Mouse (Mus musculus): ENCODE results near the gene Ercc5. TPM values are rescaled to one million over a fixed set of nuclear protein-coding genes. Genes with fewer than 3 reads are reported as not detected.
A peak's percentile ranks its signal among the peaks of the same experiment; 100 is the strongest.

Gene Ercc5
- 10 to 100 TPM; 19.4 to 23.0 TPM for total RNA-seq (2021)
- long read RNA-seq, experiment 1, transcript Ercc5-201 (15 exons, 3,907 nt), result major isoform, 23 of 33 reads
- long read RNA-seq, experiment 1, partial matches to known transcripts, result 0 of 33 reads
- long read RNA-seq, experiment 1, other reads (novel, unspliced or antisense), result 9 of 33 reads
- long read RNA-seq, experiment 2, transcript Ercc5-201 (15 exons, 3,907 nt), result major isoform, 12 of 21 reads
- long read RNA-seq, experiment 2, partial matches to known transcripts, result 2 of 21 reads
- long read RNA-seq, experiment 2, other reads (novel, unspliced or antisense), result 7 of 21 reads

DNA sequence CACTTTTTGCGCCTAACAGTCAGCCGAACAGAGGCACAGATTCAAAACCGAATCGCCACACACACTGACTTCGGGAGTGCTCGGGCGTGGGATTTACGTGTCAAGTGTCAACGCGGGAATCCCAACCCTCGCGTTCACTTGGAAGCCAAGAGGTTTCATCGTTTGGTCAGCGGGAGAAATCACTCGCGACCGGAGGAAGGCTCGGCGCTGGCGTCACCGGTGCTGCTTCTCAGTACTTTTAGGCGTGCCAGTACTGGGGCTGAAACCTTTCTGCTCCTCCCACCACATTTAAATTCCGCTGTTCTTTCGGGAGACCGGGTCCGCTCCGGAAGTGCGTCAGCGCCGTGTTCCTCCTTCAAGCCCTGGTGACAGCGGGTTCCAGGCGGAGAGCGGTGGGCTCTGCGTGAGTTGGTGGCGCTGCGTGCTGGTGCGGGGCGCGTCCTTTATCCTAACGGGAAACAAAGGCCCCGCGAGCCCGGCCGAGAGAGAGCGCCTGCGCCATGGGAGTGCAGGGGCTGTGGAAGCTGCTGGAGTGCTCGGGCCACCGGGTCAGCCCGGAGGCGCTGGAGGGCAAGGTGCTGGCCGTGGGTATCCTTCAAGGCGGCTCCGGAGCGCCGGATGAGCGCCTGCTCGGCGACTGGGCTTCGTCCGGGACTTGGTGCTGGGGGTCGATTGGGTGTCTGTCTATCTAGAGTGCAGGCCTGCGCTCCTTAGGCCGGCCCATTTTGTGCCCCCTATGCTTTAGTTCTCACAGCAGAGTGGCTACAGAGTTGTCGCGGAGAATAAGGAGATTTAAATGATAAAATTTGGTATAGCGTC is at the start of gene Ercc5:
Ercc5 (plus strand) TSS at position 182 of the 819 bp plus-strand sequence.
- DNase-seq (ENCODE audit: low spot score in 2 of 2), result peak; percentile 86 to 87
- intact Hi-C loops (cut with DNase I), result no loop called here

DNA sequence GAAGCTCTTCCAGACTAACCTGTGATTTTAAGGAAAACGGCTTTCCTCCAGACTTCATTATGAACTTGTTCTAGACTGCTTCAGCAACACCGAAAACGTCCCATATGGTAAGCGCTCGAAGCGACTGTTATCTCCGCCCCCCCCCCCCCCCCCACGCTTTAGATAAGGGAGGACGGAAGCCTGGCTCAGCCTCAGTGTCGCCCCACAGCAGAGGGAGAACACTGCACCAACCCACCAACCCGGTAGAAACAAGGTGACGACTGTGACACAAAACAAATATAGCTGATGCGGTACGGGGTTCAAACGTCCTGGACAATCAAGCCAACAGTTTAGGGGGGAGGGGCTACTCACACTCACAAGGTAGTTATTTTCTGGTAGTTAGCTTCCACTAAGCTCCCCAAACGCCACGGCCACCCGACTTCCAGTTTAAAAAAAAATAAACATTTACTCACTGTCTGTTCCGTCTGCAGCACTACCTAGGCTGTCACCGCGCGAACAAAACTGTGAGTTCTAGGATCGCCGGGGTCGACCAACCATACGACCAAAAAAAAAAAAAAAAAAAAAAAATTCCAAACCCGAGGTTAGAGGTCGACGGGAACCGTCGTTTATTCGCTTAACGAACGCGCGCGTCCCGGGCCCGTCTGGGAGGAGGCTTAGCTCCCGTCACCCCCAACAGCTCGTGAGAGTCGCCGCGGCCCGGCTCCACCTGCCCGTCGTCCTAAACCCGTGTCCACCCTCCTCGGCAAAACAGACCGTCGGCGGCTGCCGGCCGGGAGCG is 45.9 kb upstream of the Ercc5 start:
- DNase-seq (ENCODE audit: low spot score in 2 of 2), result peak in 1 of 2 experiments; percentile 25
- intact Hi-C loops (cut with DNase I), result no loop called here

DNA sequence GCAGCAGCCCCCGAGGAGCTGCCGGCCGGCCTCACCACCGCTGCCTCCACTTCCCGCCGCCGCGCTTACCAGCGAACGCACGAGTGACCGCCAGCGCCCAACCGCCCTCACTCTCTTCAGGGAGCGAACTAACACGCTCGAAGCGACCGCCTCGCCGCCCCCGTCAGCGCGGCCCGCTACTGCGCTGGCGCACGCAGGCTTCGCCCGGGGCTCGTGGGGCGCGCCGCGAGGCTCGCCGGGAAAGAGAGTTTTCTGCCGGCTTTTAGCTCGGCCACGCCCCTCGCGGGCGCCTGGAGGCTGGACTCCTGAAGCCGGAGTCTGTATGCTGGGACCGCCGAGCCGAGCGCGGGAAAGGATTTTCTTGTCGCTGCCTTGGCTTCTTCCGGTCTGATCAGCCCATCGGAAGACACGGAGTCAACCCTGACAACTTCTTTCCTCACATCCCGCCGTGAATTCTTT is 45.3 kb upstream of the Ercc5 start, which contains the start of gene Tex30:
Tex30 (minus strand) TSS at position 183 of the 459 bp plus-strand sequence.
- peak; percentile 94 to 96 for DNase-seq (ENCODE audit: low spot score in 2 of 2)
- intact Hi-C loops (cut with DNase I), result no loop called here

DNA sequence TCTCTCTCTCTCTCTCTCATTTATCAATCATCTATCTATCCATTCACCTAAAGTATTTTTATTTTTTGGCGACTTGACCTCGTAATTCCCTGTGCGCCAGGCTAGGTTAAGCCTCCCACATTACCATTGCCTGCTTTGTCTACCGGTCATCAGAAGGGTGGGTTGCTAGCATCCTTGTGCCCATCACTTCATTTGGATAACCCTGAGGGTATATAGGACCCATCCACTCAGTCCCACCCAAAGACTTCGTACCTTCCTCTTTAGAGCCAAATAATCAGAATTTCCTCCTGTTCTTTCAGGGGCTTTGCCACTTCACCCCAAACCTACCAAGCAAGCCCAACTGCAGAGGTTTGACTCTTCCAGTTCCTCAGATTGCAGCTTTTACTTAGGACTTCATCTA is 44.6 kb upstream of the Ercc5 start:
- DNase-seq (ENCODE audit: low spot score in 2 of 2), result no peak
- intact Hi-C loops (cut with DNase I), result no loop called here

DNA sequence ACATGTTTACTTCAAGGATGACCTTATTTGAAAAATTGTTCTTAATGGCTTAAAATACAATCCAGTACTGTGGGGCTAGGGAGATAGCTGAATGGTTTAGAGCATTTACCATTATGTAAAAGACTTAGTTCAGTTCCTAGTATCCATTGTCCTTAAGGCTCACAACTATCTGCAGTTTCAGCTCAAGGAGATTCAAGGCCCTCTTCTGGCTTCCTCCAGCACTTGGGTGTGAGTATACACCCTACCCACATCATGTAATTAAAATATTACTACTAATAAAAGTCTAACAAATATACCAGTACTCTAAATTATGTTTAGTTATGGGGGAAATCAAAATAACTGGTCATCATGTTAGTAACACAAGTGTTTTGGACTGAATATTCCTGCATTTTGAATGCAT is 30.0 kb upstream of the Ercc5 start:
- intact Hi-C loops (cut with DNase I), result no loop called here
- DNase-seq (ENCODE audit: low spot score in 2 of 2), result no peak

DNA sequence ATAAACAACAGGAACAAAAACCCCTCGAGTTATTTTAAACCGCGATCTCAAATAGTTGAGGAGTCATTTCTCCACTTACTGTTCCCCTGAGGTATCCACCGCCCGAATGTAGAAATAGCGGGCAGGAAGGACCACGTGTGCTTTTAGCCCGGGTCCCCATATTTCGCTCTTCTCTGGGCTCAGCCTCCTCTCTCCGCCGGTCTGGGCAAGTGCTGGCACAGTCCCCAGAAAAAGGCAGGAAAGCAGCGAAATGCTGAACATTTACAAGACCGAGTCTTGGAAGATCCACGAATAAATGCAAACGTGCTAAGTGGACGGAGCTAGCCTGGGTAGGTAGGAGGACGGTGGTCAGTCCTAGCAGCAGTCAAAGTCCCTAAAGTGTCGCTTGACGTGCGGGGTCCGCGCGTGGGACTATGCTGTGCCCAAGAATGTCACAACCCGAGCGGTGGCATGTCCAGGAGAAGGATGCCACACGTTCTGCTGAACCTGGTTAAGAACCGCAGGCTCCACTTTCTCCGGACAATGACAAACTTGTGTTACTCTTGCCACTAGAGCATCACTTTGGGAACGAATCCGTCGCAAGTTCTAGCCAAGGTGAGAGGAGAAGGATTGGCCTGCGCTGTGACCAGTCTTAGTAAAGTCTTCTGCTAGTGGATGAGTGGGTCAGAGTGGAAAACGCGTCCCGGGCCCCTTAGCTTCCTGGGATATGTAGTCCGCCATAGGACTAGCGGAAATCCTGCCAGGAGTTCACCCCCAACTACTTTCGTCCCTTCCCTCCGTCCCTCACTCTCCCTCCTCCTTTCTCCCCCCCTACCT is 29.1 kb upstream of the Ercc5 start, which contains the start of the genes Kdelc1 and Bivm:
Kdelc1 (minus strand) TSS at position 570 of the 816 bp plus-strand sequence.
Bivm (plus strand) TSS at position 719 of the 816 bp plus-strand sequence.
- DNase-seq (ENCODE audit: low spot score in 2 of 2), result peak; percentile 94 to 97
- intact Hi-C loops (cut with DNase I), result no loop called here

DNA sequence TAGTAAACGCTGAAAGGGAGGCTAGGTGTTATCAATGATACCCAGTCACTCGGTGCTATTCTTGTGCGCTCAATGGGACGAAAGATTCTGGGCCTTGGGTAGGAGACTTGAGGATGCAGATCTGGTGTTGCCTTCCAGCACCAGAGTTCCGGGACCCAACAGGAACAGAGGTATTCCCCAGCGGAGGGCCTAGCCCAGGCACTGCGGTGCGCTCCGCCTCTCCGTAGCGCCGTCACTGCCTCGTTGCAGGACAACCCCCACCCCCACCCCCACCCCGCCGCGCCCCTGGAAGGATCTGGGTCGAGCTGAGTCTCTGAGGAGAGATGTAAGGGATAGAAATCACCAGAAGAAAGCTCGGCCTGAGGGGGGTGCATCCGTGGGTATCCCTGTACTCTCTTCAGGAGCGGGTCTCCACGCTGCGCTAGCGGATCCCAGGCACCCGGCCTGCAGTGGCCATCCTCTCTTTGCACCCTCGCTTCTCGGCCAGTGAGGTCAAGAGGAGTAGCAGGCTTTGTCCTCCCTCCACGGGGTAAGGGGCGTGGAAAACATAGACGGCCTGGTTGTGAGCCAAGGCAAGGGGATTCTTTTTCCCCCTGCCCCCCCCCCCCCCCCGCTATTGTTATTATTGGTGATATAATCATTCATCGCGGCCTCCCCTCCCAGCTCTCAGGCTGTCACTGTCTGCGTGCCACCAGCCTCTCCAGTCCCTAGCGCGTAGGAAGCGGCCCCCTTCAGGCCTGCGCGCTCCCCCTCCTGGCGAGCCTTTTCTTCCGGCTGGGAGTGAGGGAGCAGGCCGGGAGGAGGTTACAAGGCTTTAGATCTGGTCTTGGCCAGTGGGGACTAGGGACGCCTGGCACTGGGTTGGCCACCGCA is 28.1 kb upstream of the Ercc5 start:
- intact Hi-C loops (cut with DNase I), result no loop called here
- DNase-seq (ENCODE audit: low spot score in 2 of 2), result peak; percentile 79

DNA sequence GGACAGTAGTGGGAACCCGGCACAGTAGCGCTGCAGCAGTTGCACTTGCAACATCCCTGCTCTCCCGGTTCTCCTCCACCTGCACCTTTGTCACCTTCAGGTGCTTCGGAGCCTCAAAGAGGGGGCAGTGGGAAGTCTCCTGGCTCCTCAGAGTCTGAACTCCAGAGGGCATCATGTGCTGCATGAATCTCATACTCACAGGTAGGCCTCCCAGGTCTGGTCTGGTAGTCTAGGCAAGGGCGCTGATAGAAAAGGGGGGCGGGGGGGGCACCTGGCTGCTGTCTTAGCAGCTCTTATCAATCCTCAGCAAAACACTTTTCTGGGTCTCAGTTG is 27.5 kb upstream of the Ercc5 start:
- intact Hi-C loops (cut with DNase I), result no loop called here
- DNase-seq (ENCODE audit: low spot score in 2 of 2), result no peak

DNA sequence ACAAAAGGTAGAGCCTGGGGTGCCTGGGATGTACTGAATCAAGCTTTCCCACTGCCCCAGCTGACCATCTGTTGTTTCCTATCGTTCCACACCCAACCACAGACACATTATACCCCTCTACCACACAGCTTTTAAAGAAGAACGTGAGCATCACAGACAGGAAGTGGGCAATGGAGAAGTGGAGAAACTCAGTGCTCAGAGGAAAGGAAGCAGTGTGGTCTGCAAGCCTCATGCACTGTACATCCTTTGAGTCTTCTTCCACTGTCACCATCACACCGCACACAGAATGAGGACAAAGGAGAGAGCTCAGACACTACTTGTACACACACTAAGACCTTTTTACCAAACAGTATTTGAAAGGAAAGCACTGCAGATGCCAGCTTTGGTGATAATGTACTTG is 25.3 kb upstream of the Ercc5 start:
- intact Hi-C loops (cut with DNase I), result no loop called here

DNA sequence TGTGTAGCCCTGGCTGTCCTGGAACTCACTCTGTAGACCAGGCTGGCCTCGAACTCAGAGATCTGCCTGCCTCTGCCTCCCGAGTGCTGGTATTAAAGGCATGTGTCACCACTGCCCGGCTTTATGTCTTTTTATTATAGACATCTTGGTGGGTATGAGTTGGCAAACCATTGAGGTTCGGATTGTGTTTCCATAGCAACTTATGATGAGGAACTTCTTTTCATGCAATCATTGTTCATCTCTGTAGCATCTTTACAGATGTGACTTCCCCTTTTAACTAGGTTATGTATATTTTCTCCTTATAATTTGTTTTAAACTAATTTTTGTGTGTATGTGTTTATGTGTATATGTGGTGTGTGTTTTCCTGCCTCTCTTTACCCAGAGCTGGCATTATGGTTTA is 22.0 kb upstream of the Ercc5 start:
- intact Hi-C loops (cut with DNase I), result no loop called here
- DNase-seq (ENCODE audit: low spot score in 2 of 2), result no peak

More for the DNA sequence above, 25.3 kb upstream of the Ercc5 start:
- no peak for DNase-seq (ENCODE audit: low spot score in 2 of 2)

DNA sequence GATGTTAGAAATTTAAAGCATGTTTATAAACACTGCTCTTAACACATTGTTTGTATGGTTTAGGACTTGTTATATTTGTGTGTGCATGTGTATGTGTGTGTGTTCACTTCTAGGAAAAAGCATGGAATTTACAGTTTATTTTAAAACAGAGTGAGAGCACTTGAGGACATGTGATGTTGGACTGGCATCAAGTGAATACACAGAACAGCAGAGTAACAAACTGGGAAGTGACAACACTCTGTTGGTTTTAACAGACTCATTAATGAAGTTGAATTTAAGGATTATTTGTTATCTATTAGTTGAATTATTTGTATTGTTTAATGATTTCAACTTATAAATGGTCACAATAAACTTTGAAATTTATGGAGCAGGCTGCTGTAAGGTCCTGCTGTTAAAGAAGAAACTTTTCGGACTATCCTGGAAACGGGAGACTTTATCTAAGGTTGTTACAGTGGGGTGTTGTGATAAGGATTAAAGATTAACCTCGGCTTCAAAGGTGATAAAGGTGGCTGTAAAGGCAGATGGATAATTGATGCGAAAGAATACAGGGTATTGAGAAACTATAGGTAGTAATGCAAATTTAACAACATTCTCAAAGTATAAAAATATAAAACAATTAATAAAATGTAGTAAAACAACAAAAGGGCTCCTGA is 17.5 kb upstream of the Ercc5 start:
- DNase-seq (ENCODE audit: low spot score in 2 of 2), result no peak
- intact Hi-C loops (cut with DNase I), result no loop called here

DNA sequence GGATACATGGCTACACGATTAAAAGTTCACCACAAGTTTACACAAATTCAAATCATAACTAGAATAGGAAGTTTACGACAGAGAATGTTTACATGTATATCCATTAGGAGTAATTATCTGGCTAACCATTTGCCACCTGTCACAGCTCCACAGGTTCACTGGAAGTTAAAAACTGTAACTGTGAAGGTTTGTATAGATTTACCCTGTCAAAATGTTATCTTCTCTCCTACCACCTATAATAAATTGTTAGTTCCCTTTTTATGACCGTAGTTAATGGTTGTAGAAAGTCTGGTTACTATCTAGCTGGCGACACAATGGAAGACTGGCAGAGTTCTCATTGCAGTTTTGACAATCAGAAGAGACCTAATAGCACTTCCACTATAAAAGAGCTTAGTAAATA is 7.3 kb upstream of the Ercc5 start:
- intact Hi-C loops (cut with DNase I), result no loop called here
- no peak for DNase-seq (ENCODE audit: low spot score in 2 of 2)

DNA sequence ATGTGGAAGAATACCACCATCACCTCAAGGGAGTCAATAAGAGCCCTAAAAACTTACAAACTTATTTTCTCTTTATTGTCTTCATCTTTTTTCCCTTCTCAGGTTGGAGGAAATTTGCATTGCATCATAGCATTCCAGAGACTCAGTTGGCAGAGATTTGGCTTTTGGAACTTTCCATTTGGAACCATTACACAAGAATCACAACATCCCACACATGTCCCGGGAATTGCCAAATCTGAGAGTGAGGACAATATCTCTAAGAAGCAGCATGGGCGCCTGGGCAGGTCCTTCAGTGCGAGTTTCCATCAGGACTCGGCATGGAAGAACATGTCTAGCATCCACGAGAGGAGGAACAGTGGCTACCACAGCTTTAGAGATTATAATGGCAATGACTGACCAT is 4.8 kb upstream of the Ercc5 start:
- intact Hi-C loops (cut with DNase I), result no loop called here
- no peak for DNase-seq (ENCODE audit: low spot score in 2 of 2)

DNA sequence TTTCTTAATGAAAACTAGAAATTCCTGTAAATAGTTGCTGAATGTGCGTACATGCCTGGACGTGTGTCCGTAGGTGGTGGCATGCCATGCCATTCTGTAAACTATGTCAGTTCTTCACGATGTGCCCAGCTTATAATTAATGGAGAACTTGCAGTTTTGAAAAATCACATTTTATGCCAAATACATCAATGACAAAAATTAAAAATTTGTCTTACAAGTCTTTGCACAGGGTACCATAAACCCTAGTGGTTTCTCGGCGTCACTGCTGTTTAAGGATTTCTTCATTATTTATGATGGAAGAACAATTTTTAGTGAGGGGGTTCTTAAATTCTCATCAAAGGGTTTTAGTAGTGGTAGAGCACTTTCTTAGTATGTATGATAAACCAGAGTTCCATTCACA is 1.2 kb downstream of the Ercc5 start:
- intact Hi-C loops (cut with DNase I), result no loop called here
- no peak for DNase-seq (ENCODE audit: low spot score in 2 of 2)

DNA sequence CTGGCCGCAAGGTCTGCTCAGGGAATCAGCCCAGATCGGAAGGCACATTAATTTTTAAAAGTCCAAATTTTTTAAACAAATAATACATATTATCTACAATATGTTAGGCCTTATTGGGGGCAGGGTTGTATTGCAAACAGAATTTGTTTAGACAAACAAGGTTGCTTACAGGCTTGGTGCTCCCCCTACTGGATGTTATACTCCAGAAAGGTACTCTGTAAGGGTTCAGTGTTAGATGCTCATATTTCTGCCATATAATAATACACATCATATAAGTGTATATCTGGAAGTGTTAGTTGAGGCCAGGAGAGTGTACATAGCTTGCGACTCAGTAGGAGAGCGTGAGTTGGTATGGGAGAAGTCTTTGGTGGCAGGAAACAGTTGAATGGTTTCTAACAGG is 7.7 kb downstream of the Ercc5 start:
- no peak for DNase-seq (ENCODE audit: low spot score in 2 of 2)
- intact Hi-C loops (cut with DNase I), result no loop called here

DNA sequence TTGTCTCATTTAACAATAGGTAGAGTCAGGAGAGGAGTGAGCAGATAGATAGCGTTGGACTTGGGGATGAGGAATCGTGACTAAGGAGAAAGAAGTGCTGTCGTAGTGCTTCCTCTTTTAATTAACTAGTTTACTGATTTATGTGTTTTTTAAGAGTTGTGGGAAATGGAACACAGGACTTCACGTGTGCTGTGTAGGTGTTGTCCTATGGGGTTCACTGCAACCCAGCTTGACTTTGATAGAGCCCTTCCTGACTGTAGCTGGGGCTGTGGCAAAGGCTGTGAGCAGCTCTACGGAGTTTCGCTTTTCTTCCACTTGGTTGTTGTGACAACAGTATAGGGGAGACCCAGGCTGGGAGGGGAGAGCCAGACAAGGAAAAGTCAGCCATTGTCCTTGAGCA is 10.8 kb downstream of the Ercc5 start:
- intact Hi-C loops (cut with DNase I), result no loop called here
- no peak for DNase-seq (ENCODE audit: low spot score in 2 of 2)

DNA sequence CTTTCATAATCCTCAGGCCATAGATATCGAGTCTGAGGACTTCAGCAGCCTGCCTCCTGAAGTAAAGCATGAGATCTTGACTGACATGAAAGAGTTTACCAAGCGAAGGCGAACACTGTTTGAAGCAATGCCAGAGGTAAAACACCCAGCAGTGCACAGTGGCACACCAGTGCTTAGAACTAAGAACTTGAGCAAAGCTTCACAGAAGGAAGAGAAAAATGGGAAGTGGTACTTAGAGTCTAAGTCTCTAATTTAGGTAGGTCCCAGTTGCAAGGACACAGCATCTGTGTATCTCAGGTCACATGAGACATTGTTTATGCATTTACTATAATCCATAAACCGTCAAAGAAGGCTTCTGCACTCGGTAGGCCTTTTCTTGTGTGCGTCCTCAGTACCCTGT is 14.3 kb downstream of the Ercc5 start:
- intact Hi-C loops (cut with DNase I), result no loop called here

DNA sequence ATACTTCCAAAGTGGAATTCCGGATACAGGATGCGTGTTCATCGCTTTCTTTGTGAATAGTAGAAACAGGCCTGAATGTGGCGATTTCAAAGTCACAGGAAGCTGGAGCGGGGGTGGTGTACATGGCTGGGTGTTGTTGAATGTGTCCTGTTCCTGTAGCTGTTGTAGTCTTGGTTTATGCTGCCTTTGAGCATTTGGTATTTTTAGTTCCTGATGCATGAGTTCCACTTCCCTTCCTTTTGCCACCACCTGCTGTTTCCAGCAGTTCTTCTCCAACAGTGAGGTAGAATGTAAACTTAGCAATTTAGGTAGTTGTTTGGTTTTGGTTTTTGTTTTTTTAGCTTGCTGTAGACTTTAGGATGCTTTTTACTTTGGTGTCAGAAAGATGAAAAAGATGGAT is 14.8 kb downstream of the Ercc5 start:
- no peak for DNase-seq (ENCODE audit: low spot score in 2 of 2)
- intact Hi-C loops (cut with DNase I), result no loop called here

More for the DNA sequence above, 14.3 kb downstream of the Ercc5 start:
- no peak for DNase-seq (ENCODE audit: low spot score in 2 of 2)
